Mouse (Mus musculus): Measurements from ENCODE around the gene Ccl25. TPM values are rescaled to one million over a fixed set of nuclear protein-coding genes. Genes with fewer than 3 reads are reported as not detected.

The Ccl25 gene
- polyA plus RNA-seq (2017; shearing (Covaris generic)) = 15.7 TPM

DNA sequence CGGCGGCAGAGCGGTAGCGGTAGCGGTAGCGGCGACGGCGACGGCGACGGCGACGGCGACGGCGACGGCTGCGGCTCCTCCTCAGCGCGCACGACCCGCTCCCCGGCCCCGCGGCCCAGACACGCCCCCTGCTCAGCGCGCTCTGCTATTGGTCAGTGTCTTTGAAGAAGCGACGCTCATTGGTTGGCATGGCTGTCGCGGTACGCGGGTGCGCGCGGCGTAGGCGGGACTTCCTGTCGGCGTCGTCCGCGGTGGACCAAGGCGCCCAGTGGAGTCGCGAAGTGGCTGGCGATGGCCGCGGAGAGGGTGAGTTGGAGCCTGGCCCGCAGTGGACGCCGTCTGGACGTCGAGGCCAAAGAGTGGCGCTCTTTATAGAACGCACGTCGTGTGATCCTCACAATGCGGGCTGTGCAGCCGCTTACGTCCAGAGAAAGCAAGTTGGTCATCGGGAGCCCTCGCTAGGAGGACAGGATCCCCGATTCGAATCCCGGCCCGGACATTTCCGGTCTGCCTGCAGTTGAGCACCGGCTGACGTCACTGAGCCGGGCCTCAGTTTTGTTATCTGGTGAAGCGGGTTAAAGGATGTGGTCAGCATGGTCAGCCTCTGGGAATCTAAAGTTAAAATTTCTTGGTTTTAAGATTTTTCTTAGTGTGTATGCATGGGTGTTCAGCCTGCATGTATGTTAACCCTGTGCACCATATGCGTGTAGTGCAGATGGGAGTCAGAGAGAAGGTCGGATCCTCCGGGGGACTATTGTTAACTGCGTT, at the start of gene Ccl25, which contains the start of gene Elavl1:
Gene Ccl25 (plus strand): TSS at position 228 of the 768 bp plus-strand sequence.
Gene Elavl1 (minus strand): TSS at position 431 of the 768 bp plus-strand sequence.

GRCm38 (mm10) chr8:4275275-4276110, 49.5 kb upstream of the Ccl25 start, which contains the start of gene Timm44:
Gene Timm44, minus strand, starts transcription at chr8:4275913.

Other genes with a start within 250 kb of the Ccl25 start
- gene Cd209f, start 219.4 kb upstream of the Ccl25 start, polyA plus RNA-seq (2017; shearing (Covaris generic)) = not detected
- not detected for gene Cd209g, start 191.1 kb upstream of the Ccl25 start, polyA plus RNA-seq (2017; shearing (Covaris generic))
- gene Evi5l, start 158.6 kb upstream of the Ccl25 start, polyA plus RNA-seq (2017; shearing (Covaris generic)) = 19.4 TPM
- gene Prr36, start 107.8 kb upstream of the Ccl25 start, polyA plus RNA-seq (2017; shearing (Covaris generic)) = 0.29 TPM
- gene Lrrc8e, start 98.4 kb upstream of the Ccl25 start, polyA plus RNA-seq (2017; shearing (Covaris generic)) = 0.29 TPM
- gene Map2k7, start 86.5 kb upstream of the Ccl25 start, polyA plus RNA-seq (2017; shearing (Covaris generic)) = 74.4 TPM
- 0.82 TPM for gene Gm49320, start 86.3 kb upstream of the Ccl25 start, polyA plus RNA-seq (2017; shearing (Covaris generic))
- 10.4 TPM for gene Tgfbr3l, start 77.0 kb upstream of the Ccl25 start, polyA plus RNA-seq (2017; shearing (Covaris generic))
- gene Snapc2, start 72.1 kb upstream of the Ccl25 start, polyA plus RNA-seq (2017; shearing (Covaris generic)) = 33.3 TPM
- gene Ctxn1, start 65.9 kb upstream of the Ccl25 start, polyA plus RNA-seq (2017; shearing (Covaris generic)) = 0.40 TPM
- gene Timm44, start 49.3 kb upstream of the Ccl25 start, polyA plus RNA-seq (2017; shearing (Covaris generic)) = 62.2 TPM
- gene Elavl1, start 203 bp downstream of the Ccl25 start, polyA plus RNA-seq (2017; shearing (Covaris generic)) = 18.7 TPM
- 95.5 TPM for gene Cers4, start 167.8 kb downstream of the Ccl25 start, polyA plus RNA-seq (2017; shearing (Covaris generic))